Mouse (Mus musculus) neural tube, embryonic 13.5 days (tissue): ENCODE data around the gene Tnfrsf22. TPM values are rescaled to one million over a fixed set of nuclear protein-coding genes. Genes with fewer than 3 reads are reported as not detected.
"Not testable (repeated sequence)": the region's sequence is repeated elsewhere in the genome, so short reads cannot be mapped to it uniquely, and the experiment has no call there.

ENCODE experiments used
- ATAC-seq: fragments of 200-750 bp; cut with Nextera tagmentation; 2 replicates; pipeline ENCODE4 v1.8.0; 2017; ENCODE audit warnings: low read depth, mild to moderate bottlenecking, moderate TSS enrichment, moderate library complexity
- H3K27ac ChIP-seq: fragments of 300-500 bp; sonication (generic); replicated peaks from 2 replicates; pipeline ENCODE4 v1.5.1; 2015; ENCODE audit warnings: moderate library complexity, mild to moderate bottlenecking, inconsistent platforms
- H3K27me3 ChIP-seq: fragments of 300-500 bp; sonication (generic); 2 replicates; pipeline ENCODE4 v1.6.1; 2015; ENCODE audit warnings: mild to moderate bottlenecking, inconsistent platforms
- H3K36me3 ChIP-seq: fragments of 300-500 bp; sonication (generic); 2 replicates; pipeline ENCODE4 v1.6.1; 2015; ENCODE audit warnings: mild to moderate bottlenecking, inconsistent platforms
- H3K4me1 ChIP-seq: fragments of 300-500 bp; sonication (generic); replicated peaks from 2 replicates; pipeline ENCODE4 v1.6.1; 2015; ENCODE audit warnings: inconsistent platforms
- H3K4me2 ChIP-seq: fragments of 300-500 bp; sonication (generic); 2 replicates; pipeline ENCODE4 v1.6.1; 2015; ENCODE audit warnings: inconsistent platforms, mild to moderate bottlenecking, moderate library complexity
- H3K4me3 ChIP-seq: fragments of 300-500 bp; sonication (generic); 2 replicates; pipeline ENCODE4 v1.5.1; 2015; ENCODE audit warnings: mild to moderate bottlenecking, inconsistent platforms
- H3K9ac ChIP-seq: fragments of 300-500 bp; sonication (generic); 2 replicates; pipeline ENCODE4 v1.6.1; 2015; ENCODE audit warnings: moderate library complexity, mild to moderate bottlenecking, inconsistent platforms
- H3K9me3 ChIP-seq: fragments of 300-500 bp; sonication (generic); 2 replicates; pipeline ENCODE4 v1.6.1; 2016; ENCODE audit warnings: inconsistent platforms
- whole genome bisulfite sequencing: fragments of 180-500 bp; shearing (Covaris S2); methylation state at CpG from one replicate; pipeline ENCODE4 v1.1.7; 2015; 5-methylcytosine and 5-hydroxymethylcytosine counted together
- polyA plus RNA-seq: library from polyadenylated mRNA; unstranded; fragments of >200 nt; fragmentation: Nextera tagmentation; extraction: Ambion mirVana; gene quantifications from 2 replicates; pipeline ENCODE4 v1.2.1, GENCODE M21; 2015

Tnfrsf22 gene
- polyA plus RNA-seq, 1 experiment from 2014 or later: 3.2 TPM

DNA sequence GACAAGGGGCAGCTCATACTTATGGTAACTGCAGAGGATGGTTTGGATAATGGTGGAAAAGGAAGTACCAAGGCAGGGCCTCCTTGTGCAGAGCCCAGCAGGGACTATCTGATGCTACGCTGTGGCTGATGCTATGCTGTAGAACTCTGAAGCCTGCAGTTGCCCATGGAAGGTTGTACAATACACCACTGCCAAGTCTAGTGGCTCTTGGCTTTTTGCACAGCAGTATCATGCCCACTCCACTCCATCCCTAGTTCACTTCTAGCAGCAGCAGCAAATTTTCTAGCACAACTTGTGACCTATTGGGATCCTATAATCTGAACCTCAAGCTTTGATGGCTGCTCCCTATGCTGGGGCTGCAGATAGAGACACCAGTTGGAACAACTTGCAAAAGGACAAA lies 32.1 kb upstream of the Tnfrsf22 start:
- Histone ChIP-seq H3K9me3 (no peaks in the 10 kb centered on the region), H3K4me1 (peaks cover 7% of the 10 kb centered on the region), H3K4me2 (no peak overlapping the region), H3K9ac (no peak overlapping the region), H3K4me3 (no peak overlapping the region), H3K27ac (no peak overlapping the region), H3K27me3 (peaks cover 7% of the 10 kb centered on the region), H3K36me3 (no peaks in the 10 kb centered on the region)
- 100% methylated on average over 1 of the region's 1 CpGs for WGBS
- ATAC-seq: no peak

- not testable (repeated sequence) for ATAC-seq
- 45% methylated on average over 2 of the region's 2 CpGs for WGBS
Measured at GRCm38 (mm10) chr7:143680836-143681235, 31.4 kb upstream of the Tnfrsf22 start.

GRCm38 (mm10) chr7:143679650-143680049 lies 30.2 kb upstream of the Tnfrsf22 start:
- not testable (repeated sequence) for H3K4me3 ChIP-seq, H3K36me3 ChIP-seq, ATAC-seq, H3K4me1 ChIP-seq, H3K9me3 ChIP-seq, H3K9ac ChIP-seq, H3K27ac ChIP-seq, H3K27me3 ChIP-seq, H3K4me2 ChIP-seq
- WGBS: 75% methylated on average over 2 of the region's 2 CpGs

More at GRCm38 (mm10) chr7:143680836-143681235, 31.4 kb upstream of the Tnfrsf22 start:
- H3K4me3 ChIP-seq, H3K4me1 ChIP-seq, H3K27ac ChIP-seq, H3K9me3 ChIP-seq, H3K27me3 ChIP-seq, H3K36me3 ChIP-seq, H3K9ac ChIP-seq, H3K4me2 ChIP-seq: not testable (repeated sequence)

DNA sequence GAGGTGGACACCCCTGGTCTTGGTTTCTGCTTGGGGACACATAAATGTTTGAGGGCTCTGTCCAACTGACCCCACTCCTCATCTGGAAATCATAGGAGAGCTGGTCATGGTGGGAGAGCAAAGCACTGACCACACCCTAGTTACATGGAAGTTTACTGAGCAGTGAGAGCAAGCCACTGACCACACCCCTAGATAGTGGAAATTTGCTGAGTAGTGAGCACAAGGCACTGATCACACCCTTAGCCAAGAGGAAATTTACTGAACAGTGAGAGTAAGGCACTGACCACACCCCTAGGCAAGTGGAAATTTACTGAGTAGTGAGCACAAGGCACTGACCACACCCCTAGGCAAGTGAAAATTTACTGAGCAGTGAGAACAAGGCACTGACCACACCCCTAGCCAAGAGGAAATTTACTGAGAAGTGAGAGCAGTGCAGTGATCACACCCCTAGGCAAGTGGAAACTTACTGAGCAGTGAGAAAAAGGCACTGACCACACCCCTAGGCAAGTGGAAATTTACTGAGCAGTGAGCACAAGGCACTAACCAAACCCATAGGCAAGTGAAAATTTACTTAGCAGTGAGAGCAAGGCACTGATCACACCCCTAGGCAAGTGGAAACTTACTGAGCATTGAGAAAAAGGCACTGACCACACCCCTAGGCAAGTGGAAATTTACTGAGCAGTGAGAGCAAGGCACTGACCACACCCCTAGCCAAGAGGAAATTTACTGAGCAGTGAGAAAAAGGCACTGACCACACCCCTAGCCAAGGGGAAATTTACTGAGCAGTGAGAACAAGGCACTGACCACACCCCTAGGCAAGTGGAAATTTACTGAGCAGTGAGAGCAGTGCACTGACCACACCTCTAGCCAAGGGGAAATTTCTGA lies 17.2 kb upstream of the Tnfrsf22 start:
- ATAC-seq: no peak
- Histone ChIP-seq H3K27me3 (no peaks in the 10 kb centered on the region), H3K4me1 (no peaks in the 10 kb centered on the region), H3K27ac (no peak overlapping the region), H3K9me3 (no peaks in the 10 kb centered on the region), H3K4me3 (no peak overlapping the region), H3K9ac (no peak overlapping the region), H3K36me3 (no peaks in the 10 kb centered on the region), H3K4me2 (no peak overlapping the region)

- Histone ChIP-seq H3K4me1 (no peaks in the 10 kb centered on the region), H3K4me3 (no peak overlapping the region), H3K36me3 (no peaks in the 10 kb centered on the region), H3K27ac (no peak overlapping the region), H3K27me3 (no peaks in the 10 kb centered on the region), H3K9ac (no peak overlapping the region), H3K9me3 (no peaks in the 10 kb centered on the region), H3K4me2 (no peak overlapping the region)
- no peak for ATAC-seq
- WGBS: 89% methylated on average over 2 of the region's 2 CpGs
Measured at GRCm38 (mm10) chr7:143663470-143663869, 14.0 kb upstream of the Tnfrsf22 start.

DNA sequence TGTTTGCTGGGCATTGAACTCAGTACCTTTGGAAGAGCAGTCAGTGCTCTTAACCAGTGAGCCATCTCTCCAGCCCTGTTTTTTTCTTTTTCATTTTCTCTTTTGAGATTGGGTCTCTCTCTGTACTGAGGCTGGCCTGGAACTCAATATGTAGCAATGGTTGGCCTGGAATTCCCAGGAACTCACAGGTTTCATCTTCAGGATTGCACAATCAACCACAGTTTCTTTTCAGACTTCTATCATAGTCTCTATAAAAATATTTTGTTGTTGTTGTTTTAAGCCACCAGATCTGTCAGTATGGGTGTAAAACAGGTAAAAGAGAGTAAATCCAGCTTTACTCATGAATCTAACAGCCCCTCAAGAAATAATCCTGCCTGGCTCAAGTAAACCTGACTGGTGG lies 11.3 kb upstream of the Tnfrsf22 start:
- Histone ChIP-seq H3K27me3 (no peaks in the 10 kb centered on the region), H3K4me2 (no peak overlapping the region), H3K9me3 (no peaks in the 10 kb centered on the region), H3K27ac (no peak overlapping the region), H3K9ac (no peak overlapping the region), H3K36me3 (no peaks in the 10 kb centered on the region), H3K4me3 (no peak overlapping the region), H3K4me1 (no peaks in the 10 kb centered on the region)
- no peak for ATAC-seq

DNA sequence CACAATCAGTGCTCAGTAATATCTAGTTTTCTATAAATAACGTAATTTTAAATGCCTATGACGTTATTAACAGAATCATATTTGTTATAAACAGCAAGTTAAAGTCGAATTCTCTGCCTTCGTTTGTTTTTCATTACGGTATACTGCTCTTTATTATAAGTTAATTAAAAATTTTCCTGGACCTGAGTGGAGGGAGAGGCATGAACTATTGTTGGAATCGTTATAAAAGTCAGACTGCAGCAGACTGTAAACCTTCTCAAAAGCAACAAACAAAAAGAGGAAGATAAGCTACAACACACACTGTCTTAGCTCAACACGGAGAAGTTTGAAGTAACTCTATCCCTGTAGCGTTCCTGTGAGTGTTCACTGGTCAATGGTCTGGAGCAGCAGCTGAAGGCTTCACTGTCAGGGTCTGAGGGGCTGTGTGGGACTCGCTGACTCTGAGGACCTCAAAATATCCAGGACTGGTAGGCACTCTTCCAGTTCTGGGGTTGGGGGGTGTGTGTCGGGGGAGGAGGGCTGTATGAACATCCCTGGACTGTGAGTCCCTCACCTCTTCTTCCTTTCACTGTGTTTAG lies 397 bp upstream of the Tnfrsf22 start:
- not testable (repeated sequence) for H3K27ac ChIP-seq, H3K36me3 ChIP-seq, H3K9me3 ChIP-seq, H3K27me3 ChIP-seq, H3K4me1 ChIP-seq, H3K9ac ChIP-seq
- Histone ChIP-seq H3K4me2 (peak overlapping the region; percentile 86), H3K4me3 (peak overlapping the region; percentile 74)
- 57% methylated on average over 10 of the region's 10 CpGs for WGBS
- ATAC-seq: 0 out of 2 replicates have a peak, but pooled peaks have one; percentile 27

GRCm38 (mm10) chr7:143643949-143644348 lies 5.5 kb downstream of the Tnfrsf22 start:
- not testable (repeated sequence) for H3K27me3 ChIP-seq, H3K36me3 ChIP-seq, ATAC-seq, H3K4me2 ChIP-seq, H3K9ac ChIP-seq, H3K4me3 ChIP-seq, H3K9me3 ChIP-seq, H3K4me1 ChIP-seq, H3K27ac ChIP-seq
- WGBS: 99% methylated on average over 2 of the region's 2 CpGs

- no peak overlapping the region for H3K4me2 ChIP-seq
- no peak overlapping the region for H3K9ac ChIP-seq
- H3K27ac ChIP-seq: no peak overlapping the region
- no peaks in the 10 kb centered on the region for H3K4me1 ChIP-seq
- 97% methylated on average over 1 of the region's 1 CpGs for WGBS
- H3K36me3 ChIP-seq: no peaks in the 10 kb centered on the region
- H3K9me3 ChIP-seq: no peaks in the 10 kb centered on the region
- ATAC-seq: no peak
- no peaks in the 10 kb centered on the region for H3K27me3 ChIP-seq
- H3K4me3 ChIP-seq: no peak overlapping the region
Measured at GRCm38 (mm10) chr7:143636674-143637073, 12.8 kb downstream of the Tnfrsf22 start.

- Histone ChIP-seq H3K4me2 (no peak overlapping the region), H3K9ac (no peak overlapping the region), H3K36me3 (no peaks in the 10 kb centered on the region), H3K27me3 (no peaks in the 10 kb centered on the region), H3K27ac (no peak overlapping the region), H3K9me3 (no peaks in the 10 kb centered on the region), H3K4me1 (no peaks in the 10 kb centered on the region), H3K4me3 (no peak overlapping the region)
- 64% methylated on average over 2 of the region's 2 CpGs for WGBS
- ATAC-seq: no peak
Measured at GRCm38 (mm10) chr7:143631503-143631902, 18.0 kb downstream of the Tnfrsf22 start.

DNA sequence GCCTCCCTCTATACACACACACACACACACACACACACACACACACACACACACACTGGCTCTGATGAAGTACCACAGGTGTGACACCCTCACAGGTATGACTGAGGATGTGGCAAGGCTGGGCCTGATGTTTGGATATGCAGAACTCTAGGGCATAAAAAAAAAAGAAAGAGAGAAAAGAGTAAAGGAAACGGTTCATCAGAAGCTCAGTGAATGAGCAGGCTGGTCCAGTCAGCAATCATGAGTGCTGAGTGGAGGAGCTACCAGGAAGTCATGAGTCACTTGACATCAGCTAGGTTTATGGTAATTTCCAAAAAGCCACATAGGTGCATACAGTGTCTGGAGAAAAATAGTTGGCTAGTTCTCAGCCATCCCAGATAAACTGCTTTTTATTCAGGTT lies 20.0 kb downstream of the Tnfrsf22 start:
- Histone ChIP-seq H3K27me3 (no peaks in the 10 kb centered on the region), H3K36me3 (no peaks in the 10 kb centered on the region), H3K4me3 (no peak overlapping the region), H3K9ac (no peak overlapping the region), H3K4me2 (no peak overlapping the region), H3K27ac (no peak overlapping the region), H3K9me3 (no peaks in the 10 kb centered on the region), H3K4me1 (no peaks in the 10 kb centered on the region)
- 60% methylated on average over 1 of the region's 1 CpGs for WGBS
- no peak for ATAC-seq

DNA sequence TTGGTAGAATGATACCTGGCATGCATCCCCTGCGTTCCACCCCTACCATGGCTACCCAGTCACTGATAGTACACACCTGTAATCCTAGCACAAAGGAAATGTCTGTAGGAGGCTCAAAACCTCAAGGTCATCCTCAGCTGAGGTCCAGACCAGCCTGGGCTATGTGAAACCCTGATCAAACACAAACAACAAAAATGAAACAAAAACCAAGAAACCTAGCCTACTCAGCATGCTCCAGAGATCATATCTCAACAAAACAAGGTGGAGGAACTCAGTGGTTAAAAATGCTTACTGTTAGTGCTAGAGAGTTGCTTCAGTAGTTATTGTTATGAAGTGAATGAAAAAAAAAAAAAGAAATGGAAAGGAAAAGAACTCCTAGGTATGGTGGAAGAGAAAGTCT lies 20.9 kb downstream of the Tnfrsf22 start, which contains the start of gene Tnfrsf26:
Gene Tnfrsf26 (minus strand): TSS at position 183 of the 400 bp plus-strand sequence.
- WGBS: 95% methylated on average over 1 of the region's 1 CpGs
- no peak within 1 kb of the TSS for H3K9ac ChIP-seq

More for the DNA sequence above, 20.9 kb downstream of the Tnfrsf22 start, which contains the start of gene Tnfrsf26:
- H3K4me1 ChIP-seq: no peaks in the 10 kb centered on the region
- no peak within 1 kb of the TSS for H3K27ac ChIP-seq
- H3K27me3 ChIP-seq: no peaks in the 10 kb centered on the region
- H3K4me2 ChIP-seq: no peak within 1 kb of the TSS
- no peaks in the 10 kb centered on the region for H3K36me3 ChIP-seq
- no peak within 1 kb of the TSS for H3K4me3 ChIP-seq
- no peak for ATAC-seq
- no peaks in the 10 kb centered on the region for H3K9me3 ChIP-seq
